Mouse (Mus musculus): ENCODE results near the gene Cfap97d1. TPM values are rescaled to one million over a fixed set of nuclear protein-coding genes. Genes with fewer than 3 reads are reported as not detected.
"Not testable (repeated sequence)": the region's sequence is repeated elsewhere in the genome, so short reads cannot be mapped to it uniquely, and the experiment has no call there.

Cfap97d1 gene
- total RNA-seq, 1 experiment from 2014 or later, result not detected

DNA sequence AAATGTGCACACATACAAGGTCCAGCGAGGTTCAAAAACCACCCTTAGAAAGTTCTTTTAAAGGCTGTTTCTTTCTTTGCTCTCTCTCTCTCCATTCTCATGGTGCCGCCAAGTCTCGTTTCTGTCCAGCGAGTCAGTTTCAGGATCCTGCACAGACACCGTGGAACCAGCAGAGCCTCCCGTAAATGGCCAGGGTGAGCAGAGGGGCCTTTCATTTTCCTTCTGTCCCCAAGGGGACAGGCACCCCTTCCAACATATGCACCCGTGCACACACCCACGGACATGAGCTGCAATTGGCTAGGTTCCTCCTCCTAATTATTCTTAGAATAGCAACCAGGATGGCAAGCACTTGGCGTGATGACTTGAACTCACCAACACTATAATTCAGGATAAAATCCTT is 10.6 kb upstream of the Cfap97d1 start:
- no peak for DNase-seq

DNA sequence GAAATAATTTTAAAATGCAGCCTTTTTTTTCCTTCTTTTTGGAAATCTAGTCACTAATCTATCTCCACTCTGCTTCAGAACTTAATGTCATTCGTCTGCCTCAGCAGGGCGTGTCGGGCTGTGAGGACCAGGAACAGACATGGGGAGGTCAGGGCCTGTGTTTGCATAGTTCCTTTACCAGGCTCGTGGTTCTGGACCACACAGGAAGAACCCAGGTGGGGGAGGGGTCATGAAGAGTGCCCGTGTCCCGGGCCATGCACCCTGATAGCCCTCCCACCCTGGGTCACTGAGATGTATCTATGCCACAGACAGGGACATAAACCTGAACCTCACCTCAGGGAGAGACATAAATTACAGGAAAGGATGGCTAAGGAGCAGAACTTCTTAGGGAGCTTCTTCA is 9.9 kb upstream of the Cfap97d1 start:
- no peak for DNase-seq

DNA sequence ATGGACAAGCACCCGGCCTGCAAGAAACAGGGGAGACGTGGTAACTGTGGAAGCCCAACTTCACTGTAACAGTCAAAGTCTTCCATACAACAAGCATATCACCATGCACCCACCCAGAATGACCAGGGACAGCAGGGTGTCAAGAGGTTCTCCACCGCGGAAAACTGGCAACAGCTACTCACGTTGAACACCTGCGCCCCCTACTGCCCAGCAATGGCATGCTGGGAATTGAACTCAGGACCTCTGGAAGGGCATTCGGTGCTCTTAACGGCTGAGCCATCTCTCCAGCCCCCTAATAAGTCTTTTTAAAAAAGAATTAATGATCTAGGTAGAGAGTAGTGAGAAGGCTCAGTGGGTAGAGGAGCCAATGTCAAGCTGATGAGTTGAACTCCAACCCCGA is 9.2 kb upstream of the Cfap97d1 start:
- DNase-seq, result peak; percentile 56

DNA sequence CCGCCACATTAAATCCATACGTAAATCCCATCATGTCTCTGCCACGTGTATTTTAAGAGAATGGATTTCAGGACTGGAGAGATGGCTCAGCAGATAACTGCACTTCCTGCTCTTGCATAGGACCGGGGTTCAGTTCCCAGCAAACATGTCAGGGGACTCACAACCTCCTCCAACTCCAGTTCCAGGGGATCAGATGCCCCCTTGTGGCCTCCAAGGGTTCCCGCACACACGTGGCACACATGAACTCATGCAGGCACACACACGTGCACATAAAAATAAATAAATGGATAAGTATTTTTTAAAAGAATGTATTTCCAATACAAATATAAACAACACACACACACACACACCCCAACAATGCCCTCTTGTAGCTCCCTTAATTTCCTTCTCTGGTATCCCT is 7.1 kb upstream of the Cfap97d1 start:
- DNase-seq, result no peak

DNA sequence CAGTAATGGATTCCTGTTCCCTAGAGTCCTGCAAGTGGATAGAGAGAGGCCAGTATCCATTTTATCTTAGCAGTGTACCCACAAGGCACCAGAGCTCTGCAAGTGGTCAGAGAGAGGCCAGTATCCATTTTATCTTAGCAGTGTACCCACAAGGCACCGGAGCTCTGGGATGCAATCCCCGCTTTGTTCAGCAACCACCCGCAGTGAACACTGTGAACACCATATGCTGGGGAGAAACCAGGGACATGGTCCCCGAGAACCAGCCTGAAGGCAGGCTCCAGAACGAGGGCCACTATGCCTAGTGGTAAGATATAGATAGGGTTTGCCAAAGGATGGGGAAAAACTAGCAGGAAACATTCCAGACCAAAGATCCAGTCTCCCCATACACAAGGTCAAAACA is 4.9 kb upstream of the Cfap97d1 start:
- DNase-seq, result no peak

DNA sequence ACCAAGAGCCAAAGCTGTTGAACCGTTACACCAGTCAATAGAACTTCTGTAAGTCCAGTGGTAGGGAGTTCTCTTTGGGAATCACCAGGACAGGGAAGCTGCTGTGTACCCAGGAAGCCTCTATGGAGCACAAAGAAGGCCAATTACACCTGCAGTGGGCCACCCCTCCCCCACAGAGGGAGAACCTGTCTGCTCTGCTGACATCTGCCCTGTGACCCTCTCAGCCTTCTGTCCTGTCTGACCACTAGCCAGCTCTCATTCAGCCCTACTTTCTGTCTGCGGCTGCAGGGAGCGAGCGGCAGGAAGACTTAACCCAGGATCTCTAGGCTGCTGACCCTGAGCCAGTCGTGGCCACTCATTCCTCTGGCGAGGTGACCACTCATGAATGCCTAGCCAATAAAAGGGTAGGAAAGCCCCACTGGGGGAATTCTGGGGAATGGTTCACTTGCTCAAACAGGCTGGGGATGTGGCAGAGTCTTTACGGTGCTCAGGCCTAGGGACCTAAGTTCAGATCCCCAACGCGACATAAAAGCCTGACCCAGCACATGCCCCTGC is 3.4 kb upstream of the Cfap97d1 start:
- DNase-seq, result no peak

DNA sequence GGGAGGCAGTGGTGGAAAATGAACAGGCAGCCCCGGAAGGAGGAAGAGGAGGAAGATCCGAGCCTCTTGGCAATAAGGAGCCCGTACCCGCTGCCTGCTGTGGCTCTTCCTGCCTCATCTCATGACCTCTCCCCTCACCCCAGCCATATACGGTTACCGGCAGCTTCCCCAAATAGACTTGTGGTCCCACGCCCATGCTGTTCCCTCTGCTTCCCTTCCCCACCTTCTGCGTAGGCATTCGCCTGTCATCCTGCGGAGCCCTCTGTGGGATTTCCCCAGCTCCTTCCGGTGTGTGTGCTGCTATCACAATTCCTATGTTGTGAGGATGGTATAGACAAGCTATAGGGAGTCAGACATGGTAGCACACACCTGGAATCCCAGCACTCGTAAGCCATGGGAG is 2.2 kb upstream of the Cfap97d1 start:
- DNase-seq, result no peak

DNA sequence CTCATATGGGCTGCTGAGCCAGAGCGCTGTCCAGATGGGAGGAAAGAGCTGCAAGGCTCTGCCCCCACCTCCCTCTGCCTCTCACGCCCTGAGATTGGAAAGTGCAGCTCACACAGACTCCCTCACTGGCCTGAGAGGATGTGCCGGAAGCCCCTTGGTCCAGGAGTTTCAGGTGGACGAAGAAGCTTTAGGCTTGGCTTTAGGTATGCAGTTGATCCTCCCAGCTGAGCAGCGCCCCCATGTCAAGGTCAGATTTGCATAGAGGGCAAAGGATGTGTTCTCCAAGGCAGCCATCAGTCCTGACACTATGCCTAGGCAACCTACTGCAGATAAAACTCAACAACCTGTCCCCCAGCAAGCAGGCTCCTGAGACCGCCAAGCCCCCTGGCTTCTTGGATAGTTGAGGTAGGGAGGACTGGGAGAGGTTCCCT is 1.1 kb upstream of the Cfap97d1 start:
- no peak for DNase-seq

DNA sequence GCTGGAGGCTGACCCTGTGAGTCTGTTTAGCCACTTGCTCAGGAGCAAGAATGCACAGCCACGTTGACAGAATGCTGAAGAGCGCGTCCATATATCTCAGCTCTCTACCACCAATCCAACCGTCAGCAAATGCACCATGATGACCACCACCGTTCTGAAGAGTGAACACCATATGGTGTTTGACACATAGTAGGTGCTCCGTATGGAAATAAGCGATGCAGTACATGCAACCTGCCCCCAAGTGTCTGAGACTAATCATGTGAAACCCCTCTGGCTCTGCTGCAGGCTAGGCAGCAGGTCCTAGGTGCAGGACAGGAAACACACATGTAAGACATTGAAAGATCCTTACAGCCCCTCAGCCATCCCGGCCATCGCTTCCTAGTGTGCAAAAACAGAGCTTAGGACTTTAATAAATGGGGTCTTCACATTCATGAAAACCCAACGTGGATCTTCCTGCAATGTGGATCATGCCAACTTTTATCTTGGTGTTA is 603 bp upstream of the Cfap97d1 start:
- no peak for DNase-seq

DNA sequence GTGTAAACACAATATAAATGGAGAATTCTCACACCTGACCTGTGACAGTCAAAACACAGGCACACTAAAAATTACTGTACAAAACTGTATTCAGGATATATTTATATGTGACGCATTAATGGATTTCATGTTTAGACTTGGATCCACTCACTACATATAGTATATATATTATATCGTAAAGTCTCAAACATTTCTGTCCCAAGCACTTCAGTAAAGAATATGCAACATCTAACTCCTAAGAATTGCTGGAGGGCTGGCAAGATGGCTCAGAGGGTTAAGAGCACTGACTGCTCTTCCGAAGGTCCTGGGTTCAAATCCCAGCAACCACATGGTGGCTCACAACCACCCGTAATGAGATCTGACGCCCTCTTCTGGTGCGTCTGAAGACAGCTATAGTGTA is 1.4 kb downstream of the Cfap97d1 start:
- not testable (repeated sequence) for DNase-seq

DNA sequence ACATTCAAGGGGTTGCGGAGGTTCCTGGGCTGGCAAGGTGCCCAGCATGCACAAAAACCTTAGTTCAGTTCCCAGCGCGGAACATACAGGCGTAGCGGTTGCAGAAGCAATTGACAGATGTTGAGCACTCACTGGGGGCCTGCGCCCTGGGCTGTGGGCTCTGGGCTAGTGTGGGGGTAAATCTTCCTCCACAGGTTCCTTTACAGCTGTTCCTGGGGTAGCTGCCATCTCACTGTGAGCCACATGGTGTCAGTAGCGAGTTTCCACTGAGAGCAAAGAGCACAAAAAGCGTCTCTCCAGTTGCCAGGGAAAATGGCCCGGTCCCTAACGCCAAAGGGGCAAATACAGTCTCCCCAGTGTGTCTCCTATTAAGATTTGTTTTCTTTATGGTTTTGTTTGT is 1.9 kb downstream of the Cfap97d1 start:
- peak; percentile 89 for DNase-seq

DNA sequence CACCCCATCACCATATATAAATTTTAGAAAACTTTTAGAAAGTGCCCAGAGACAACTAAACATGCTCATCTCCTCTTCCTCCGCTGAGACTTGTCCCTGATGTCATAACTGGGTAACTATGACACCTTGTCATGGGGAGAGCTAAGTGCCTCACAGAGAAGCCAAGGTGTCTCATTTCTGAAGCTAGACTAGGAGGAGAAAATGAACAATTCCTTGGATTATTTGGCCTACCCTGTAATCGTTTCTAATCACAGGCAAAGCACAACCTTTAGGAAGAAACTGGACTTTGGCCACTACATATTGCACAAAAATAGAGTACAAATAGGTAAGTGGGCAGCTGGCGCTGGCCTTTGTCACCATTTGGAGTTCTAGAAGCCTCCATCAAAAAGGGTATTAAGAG is 2.8 kb downstream of the Cfap97d1 start, which contains the start of gene Dusp3:
Dusp3 (minus strand) TSS at position 101 of the 400 bp plus-strand sequence.
- DNase-seq, result no peak

DNA sequence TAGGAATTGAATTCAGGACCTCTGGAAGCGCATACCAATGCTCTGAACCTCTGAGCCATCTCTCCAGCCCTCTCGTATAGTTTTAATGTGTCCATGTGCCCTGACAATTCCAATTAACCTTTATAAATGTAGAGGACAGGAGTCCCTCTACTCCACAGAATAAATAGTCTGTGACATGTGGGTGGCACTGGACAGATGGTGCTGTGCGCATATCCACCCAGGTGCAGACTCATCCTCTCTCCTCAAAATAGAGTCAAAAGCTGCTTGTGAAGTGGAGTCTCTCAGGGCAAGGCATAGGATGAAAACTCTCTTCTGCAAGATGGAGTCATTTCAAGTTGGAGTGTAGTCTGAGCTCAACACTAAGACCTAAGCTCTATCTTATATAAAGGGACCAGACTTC is 6.2 kb downstream of the Cfap97d1 start:
- no peak for DNase-seq

DNA sequence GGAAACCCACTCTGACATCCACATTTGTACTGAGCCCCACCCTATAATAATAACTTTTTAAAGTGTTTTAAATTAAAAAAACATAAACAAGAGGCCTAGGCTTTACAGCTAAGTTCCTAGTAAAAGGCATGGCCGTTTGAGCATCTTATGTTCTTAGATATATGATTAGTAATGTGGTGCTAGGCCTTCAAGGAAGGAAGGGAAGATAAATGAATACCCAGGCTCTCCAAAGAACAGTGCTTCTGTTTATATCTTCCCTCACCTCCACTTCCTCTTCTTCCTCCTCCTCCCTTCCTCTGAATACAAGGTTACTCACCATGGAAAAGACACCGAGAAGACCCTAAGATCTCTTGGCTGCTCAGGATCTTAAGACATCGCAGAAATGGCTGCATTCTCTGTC is 7.7 kb downstream of the Cfap97d1 start:
- DNase-seq, result no peak

DNA sequence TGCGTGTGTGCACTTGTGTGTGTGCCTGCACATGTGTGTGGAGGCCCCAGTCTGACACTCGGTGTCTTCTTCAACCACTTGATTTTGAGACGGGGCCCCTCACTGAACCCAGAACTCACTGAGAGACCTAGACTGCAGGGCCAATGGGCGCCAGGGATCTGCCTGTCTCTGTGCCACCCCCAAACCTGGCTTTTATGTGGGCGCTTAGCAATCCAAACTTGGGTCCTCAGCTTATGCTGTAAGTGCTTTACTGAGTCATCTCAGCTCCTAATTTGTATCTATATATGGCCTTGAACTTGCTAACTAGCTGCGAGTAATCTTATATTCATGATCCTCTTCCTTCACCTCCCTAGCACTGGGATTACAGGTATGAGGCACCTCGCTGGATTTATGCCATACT is 8.3 kb downstream of the Cfap97d1 start:
- DNase-seq, result no peak

DNA sequence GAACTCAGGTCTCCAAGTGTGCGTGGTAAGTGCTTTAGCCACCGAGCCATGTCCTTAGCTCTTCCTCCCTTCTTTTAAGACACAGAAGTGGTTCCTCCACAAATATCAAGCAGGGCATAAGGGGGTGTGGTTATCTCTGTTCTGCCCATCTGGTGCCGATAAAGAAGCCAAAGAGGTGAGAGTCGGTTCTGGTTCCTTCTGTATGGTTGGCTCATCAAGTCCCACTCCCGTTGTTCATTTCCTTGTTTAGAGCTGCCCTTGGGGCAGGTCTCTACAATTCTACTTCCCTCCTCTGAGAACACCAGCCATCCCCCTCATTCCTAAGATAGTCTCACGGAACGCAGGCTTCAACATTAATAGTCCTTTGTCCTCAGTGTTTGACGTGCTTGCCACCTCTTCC is 10.0 kb downstream of the Cfap97d1 start:
- no peak for DNase-seq

DNA sequence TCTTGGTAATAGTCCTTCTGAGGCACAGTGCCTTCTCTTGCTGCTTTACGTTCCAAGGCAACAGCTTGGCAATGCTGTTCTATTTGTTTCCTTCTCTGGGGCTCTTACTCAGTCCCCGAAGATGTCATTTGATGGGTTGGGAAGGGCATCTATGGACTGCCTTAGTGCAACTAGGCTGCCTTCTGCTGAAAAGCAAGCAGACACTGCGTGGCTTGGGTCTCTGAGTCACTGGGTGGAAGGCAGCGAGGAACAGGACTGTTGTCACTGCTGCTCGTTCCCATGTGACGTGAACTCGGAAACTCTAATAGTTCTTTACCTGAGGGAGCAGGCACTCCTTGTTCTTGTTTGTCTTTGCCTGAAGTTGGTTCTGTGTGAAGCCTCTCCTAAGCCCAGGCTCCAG is 11.9 kb downstream of the Cfap97d1 start:
- DNase-seq, result no peak

DNA sequence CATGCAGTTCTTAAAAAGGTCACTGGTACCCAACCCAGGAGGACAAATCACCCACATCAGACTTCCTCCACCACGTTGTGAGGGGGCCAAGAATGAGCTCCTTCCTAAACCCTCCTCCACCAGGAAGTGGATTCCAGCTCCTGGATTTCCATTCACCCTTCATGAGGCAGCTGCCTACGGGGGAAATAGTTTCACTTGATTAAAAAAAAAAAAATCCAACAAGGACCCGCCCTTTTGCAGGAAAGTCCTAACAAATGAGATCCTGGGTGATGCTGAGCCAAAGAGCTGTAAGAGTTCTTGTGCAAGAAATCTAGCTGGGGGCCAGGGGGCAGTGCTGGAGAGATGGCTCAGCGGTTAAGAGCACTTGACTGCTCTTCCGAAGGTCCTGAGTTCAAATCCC is 14.2 kb downstream of the Cfap97d1 start:
- DNase-seq, result no peak

DNA sequence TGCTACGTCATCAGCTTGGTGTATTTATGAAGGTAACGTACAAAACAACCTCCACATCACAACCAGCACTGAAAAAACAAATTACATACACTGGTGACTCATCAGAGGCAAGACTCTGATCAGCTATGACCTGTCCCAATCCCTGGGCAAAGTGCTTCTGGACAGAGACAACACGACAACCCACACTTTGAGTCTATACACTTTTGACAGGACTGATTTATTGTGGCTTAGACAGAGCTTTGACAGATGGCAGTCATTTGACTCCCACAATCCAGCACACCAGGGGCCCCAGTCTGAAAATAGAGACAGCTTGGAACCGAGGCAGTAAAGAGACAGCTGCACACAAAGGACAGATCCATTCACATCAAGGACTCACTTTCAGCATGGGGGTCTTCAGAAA is 15.4 kb downstream of the Cfap97d1 start:
- DNase-seq, result no peak

DNA sequence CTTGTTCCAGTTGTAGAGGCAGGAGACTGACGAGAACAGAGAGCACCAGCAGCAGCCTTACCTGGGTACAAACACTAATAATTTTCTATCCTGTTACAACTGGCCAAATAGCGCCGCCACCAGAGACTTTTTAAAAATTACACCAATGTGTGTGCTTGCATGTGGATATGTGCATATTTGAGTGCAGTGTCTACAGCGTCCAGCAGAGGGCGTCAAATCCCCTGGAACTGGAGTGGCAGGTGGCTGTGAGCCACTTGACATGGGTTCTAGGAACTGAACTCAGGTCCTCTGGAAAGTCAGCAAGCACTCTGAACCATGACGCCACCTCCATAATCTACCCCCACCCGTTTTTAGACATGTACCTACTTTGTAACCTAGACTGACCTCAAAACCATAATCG is 20.2 kb downstream of the Cfap97d1 start:
- no peak for DNase-seq

DNA sequence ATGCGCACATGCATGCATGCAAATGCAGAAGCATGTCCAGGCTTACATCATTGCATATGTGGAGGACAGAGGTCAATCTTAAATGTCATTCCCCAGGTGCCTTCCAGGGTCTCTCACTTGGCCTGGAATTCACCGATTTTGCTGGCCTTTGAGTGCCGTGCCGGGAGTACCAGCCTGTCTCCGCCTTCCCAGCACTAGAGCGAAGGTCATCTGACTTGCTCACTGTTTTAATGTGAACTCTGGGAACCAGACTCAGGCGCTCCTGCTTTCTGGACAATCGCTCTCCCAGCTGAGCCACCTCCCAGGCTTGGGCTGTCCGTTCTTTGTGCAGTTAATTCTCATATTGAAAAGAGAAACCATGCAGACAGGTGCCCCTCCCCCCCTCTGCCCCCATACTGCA is 22.2 kb downstream of the Cfap97d1 start:
- peak; percentile 34 for DNase-seq

DNA sequence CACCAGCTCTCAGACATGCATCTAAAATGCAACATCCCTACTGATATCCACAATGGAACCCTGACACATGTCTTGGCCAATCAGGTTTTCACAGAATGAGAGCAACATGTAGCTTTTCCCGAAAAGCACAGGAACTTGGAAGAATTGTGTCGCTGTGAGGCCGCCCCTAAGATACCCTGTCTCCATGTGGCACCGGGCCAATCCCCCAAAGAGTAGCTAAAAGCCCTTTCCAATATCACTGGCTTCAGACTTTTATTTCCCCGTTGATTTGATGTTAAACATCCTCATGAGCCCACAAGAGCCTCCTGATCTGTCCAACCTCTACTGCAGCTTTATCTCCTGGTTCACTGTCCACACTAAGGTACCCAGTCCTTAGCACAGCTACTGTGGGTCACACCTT is 22.6 kb downstream of the Cfap97d1 start:
- no peak for DNase-seq

DNA sequence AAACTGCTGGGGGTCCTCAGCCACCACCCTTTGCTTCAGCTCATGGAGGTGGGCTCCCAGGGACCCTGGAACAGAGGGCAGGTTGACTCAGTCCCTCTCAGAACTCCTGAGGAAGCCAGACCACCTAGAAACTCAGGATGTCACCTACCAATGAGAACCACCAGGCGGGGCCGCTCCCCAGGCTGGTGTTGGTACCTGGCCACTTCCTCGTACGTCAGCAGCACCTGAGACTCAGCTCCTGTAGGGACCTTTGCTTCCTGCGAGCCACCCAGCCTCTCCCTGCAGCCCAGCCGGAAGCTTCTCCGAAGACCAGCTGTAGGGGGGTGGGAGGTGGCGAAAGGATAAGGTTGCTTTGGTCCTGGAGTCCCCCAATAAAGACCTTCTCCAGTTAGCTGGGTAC is 24.3 kb downstream of the Cfap97d1 start:
- no peak for DNase-seq

DNA sequence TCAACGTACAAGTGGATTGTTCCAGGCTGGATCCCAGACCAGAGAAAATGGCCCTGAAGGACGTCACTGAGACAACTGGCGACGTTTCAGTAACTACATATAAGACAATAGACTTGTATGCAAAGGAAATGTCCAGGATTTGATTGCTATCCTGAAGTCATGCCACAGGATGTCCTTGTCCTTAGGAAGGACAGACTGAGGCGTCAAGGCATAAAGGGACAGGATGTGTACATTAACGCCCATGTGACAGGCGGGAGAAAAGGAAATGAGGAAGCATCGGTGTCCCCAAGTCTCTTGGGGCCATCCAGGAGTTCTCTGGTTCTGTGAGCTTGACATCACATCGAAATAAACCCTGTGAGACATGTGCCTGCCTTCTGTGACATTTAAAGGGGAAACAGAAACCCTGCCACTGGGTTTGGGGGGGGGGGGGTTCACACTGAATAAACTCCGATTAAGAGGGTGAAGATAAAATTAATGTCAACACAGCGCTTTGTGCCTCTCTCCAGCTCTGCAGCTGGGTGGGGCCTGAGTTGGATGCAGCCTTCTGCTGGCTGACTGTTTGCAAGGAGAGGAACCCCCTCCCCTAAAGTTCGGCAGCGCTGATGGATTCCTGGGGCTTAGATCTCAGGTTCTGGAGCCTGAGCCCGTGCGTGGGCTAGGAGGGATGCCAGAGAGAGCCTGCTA is 25.0 kb downstream of the Cfap97d1 start:
- no peak for DNase-seq
